Mouse (Mus musculus): ENCODE results near the gene Gm11758. TPM values are rescaled to one million over a fixed set of nuclear protein-coding genes. Genes with fewer than 3 reads are reported as not detected.

Gm11758 gene
- polyA plus RNA-seq (2014; fragmentation: Illumina TruSeq; extraction: RNeasy Lipid Tissue Mini Kit (QIAGEN cat#74804); ENCODE audit: low replicate concordance): not detected

GRCm38 (mm10) chr4:73876166-73876565, at the start of gene Gm11758:
Gm11758 (minus strand) TSS chr4:73876266.

DNA sequence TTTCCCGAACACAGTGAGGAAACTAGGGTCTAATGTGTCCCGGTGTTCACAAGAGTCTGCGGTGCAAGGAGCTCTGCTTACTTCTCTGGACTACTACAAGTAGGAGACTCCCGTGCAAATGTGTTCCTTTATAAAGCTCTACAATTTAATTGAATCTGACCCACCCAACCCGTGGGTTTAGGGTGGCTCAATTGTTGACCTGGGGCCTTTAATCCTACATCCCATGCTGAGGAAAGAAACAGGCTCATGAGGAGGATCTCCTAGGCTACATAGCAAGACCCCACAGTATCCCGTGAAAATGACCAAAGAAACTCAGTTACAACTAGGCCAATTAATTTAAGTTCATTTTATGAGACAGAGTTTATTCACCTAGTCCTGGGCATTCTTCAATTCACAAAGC, 44.6 kb upstream of the Gm11758 start, which contains the start of gene Gm11756:
Gene Gm11756 (minus strand): TSS at position 101 of the 400 bp plus-strand sequence.

DNA sequence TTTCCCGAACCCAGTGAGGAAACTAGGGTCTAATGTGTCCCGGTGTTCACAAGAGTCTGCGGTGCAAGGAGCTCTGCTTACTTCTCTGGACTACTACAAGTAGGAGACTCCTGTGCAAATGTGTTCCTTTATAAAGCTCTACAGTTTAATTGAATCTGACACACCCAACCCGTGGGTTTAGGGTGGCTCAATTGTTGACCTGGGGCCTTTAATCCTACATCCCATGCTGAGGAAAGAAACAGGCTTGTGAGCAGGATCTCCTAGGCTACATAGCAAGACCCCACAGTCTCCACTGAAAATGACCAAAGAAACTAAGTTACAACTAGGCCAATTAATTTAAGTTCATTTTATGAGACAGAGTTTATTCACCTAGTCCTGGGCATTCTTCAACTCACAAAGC, 29.8 kb upstream of the Gm11758 start, which contains the start of gene Gm13871:
Gene Gm13871 (minus strand): TSS at position 101 of the 400 bp plus-strand sequence.

DNA sequence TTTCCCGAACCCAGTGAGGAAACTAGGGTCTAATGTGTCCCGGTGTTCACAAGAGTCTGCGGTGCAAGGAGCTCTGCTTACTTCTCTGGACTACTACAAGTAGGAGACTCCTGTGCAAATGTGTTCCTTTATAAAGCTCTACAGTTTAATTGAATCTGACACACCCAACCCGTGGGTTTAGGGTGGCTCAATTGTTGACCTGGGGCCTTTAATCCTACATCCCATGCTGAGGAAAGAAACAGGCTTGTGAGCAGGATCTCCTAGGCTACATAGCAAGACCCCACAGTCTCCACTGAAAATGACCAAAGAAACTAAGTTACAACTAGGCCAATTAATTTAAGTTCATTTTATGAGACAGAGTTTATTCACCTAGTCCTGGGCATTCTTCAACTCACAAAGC, 14.9 kb upstream of the Gm11758 start, which contains the start of gene Gm11757:
Gene Gm11757 (minus strand): TSS at position 101 of the 400 bp plus-strand sequence.

Other genes with a start within 250 kb of the Gm11758 start
- gene Gm11236, start 238.1 kb downstream of the Gm11758 start, polyA plus RNA-seq (2014; fragmentation: Illumina TruSeq; extraction: RNeasy Lipid Tissue Mini Kit (QIAGEN cat#74804); ENCODE audit: low replicate concordance): not detected
- gene Gm11239, start 207.9 kb downstream of the Gm11758 start, polyA plus RNA-seq (2014; fragmentation: Illumina TruSeq; extraction: RNeasy Lipid Tissue Mini Kit (QIAGEN cat#74804); ENCODE audit: low replicate concordance): not detected
- not detected for gene Gm428, start 192.8 kb downstream of the Gm11758 start, polyA plus RNA-seq (2014; fragmentation: Illumina TruSeq; extraction: RNeasy Lipid Tissue Mini Kit (QIAGEN cat#74804); ENCODE audit: low replicate concordance)
- gene Rasef, start 85.3 kb downstream of the Gm11758 start, polyA plus RNA-seq (2014; fragmentation: Illumina TruSeq; extraction: RNeasy Lipid Tissue Mini Kit (QIAGEN cat#74804); ENCODE audit: low replicate concordance): 26.7 TPM
- gene Gm11757, start 14.8 kb upstream of the Gm11758 start, polyA plus RNA-seq (2014; fragmentation: Illumina TruSeq; extraction: RNeasy Lipid Tissue Mini Kit (QIAGEN cat#74804); ENCODE audit: low replicate concordance): not detected
- not detected for gene Gm13871, start 29.7 kb upstream of the Gm11758 start, polyA plus RNA-seq (2014; fragmentation: Illumina TruSeq; extraction: RNeasy Lipid Tissue Mini Kit (QIAGEN cat#74804); ENCODE audit: low replicate concordance)
- not detected for gene Gm11756, start 44.5 kb upstream of the Gm11758 start, polyA plus RNA-seq (2014; fragmentation: Illumina TruSeq; extraction: RNeasy Lipid Tissue Mini Kit (QIAGEN cat#74804); ENCODE audit: low replicate concordance)
- gene 2310002L09Rik, start 74.6 kb upstream of the Gm11758 start, polyA plus RNA-seq (2014; fragmentation: Illumina TruSeq; extraction: RNeasy Lipid Tissue Mini Kit (QIAGEN cat#74804); ENCODE audit: low replicate concordance): not detected
- gene Frmd3, start 137.2 kb upstream of the Gm11758 start, polyA plus RNA-seq (2014; fragmentation: Illumina TruSeq; extraction: RNeasy Lipid Tissue Mini Kit (QIAGEN cat#74804); ENCODE audit: low replicate concordance): 3.6 TPM

Data from small intestine, adult 10 weeks (tissue).